Mouse (Mus musculus): ENCODE results near the gene Gm17334. TPM values are rescaled to one million over a fixed set of nuclear protein-coding genes. Genes with fewer than 3 reads are reported as not detected.
"Not testable (repeated sequence)": the region's sequence is repeated elsewhere in the genome, so short reads cannot be mapped to it uniquely, and the experiment has no call there.

The Gm17334 gene
- polyA plus RNA-seq, 2 experiments = 0.11 to 0.28 TPM

DNA sequence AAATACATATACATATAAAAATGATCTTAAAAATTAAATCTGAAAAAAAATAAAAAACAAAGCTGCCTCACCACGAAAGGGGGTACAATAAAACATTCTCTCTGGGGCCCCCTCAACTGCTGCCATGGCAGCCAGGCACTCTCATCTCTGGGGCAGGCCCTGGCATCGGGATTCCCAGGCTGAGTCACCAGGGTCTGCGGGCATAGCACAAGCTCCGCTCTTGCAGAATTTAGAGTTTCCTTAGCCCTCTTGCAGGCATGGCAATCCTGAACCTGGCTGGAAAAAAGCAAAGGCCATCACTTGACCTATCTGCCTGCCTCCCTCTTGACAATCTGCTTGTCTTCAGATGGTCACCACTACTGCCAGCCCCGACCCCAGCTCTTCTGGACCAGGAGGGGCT is 11.7 kb downstream of the Gm17334 start:
- WGBS = 71% methylated on average over 5 of the region's 5 CpGs
- Histone ChIP-seq H3K4me3 (replicated peaks; ENCODE audit: low read length) (no peak overlapping the region), H3K9ac (ENCODE audit: low read depth, low read length, severe bottlenecking) (no peak overlapping the region), H3K27me3 (ENCODE audit: control insufficient read depth, insufficient read depth, low read length) (no peaks in the 10 kb centered on the region), H3K9me3 (ENCODE audit: control insufficient read depth, low read length) (no peaks in the 10 kb centered on the region), H3K27ac (replicated peaks; ENCODE audit: low read depth, low read length) (no peak overlapping the region), H3K36me3 (ENCODE audit: control insufficient read depth, insufficient read depth, low read length) (no peaks in the 10 kb centered on the region), H3K4me2 (replicated peaks; ENCODE audit: low read depth, low read length, severe bottlenecking) (no peak overlapping the region), H3K4me1 (ENCODE audit: control insufficient read depth, insufficient read depth, low read length) (peaks cover 41% of the 10 kb centered on the region)
- DNase-seq (ENCODE audit: low spot score) = no peak
- no peak for TF ChIP-seq POLR2A (IDR thresholded peaks at IDR 0.05; ENCODE audit: borderline replicate concordance, extremely low read depth, insufficient read depth, insufficient read length)
- no peak for ATAC-seq (ENCODE audit: low FRiP score, low read depth)

DNA sequence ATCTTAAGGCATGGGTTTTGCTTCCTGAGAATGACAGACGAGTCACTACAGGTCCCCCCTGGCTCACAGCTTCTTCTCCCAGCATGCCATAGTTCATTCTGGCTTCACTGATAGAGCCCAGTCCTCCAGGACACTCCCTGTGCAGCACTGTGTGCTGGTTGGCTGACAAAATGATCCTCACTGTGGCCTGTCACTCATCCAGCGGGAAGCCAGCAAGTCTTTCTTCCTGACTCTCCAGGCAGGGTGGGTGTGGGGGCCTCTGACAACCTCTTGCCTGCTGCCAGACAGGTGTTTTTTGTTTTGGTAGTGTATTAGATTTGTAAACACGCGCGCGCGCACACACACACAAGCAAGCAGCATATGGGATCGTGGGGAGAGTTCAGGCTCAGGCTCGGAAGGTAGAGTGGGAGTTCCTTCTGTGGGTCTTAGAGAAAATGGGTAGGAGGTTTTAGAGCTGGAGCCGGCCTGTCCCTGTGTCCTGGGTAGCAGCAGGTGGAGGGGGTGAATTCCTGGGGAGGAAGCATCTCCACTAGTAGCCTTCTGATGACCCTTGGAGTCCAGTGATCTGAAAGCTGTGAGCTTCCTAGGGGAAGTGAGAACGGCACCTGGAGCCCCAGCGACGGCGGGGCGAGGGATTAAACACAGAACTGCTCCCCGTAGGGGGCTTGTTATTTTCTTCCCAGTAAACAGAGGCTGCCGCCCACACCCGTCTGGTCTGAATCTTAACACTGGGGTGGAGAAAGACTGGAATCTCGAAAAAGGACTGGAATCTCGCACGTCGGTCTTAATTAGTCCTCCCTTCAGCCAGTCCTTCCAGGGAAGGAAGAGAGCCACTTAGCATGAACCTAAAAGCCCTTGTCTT is 13.2 kb downstream of the Gm17334 start:
- no peaks in the 10 kb centered on the region for H3K36me3 ChIP-seq (ENCODE audit: control insufficient read depth, insufficient read depth, low read length)
- H3K4me3 ChIP-seq (replicated peaks; ENCODE audit: low read length) = no peak overlapping the region
- H3K27me3 ChIP-seq (ENCODE audit: control insufficient read depth, insufficient read depth, low read length) = no peaks in the 10 kb centered on the region
- no peak for TF ChIP-seq POLR2A (IDR thresholded peaks at IDR 0.05; ENCODE audit: borderline replicate concordance, extremely low read depth, insufficient read depth, insufficient read length)
- no peak overlapping the region for H3K4me2 ChIP-seq (replicated peaks; ENCODE audit: low read depth, low read length, severe bottlenecking)
- ATAC-seq (ENCODE audit: low FRiP score, low read depth) (no peak), DNase-seq (ENCODE audit: low spot score) (no peak)
- H3K9me3 ChIP-seq (ENCODE audit: control insufficient read depth, low read length) = no peaks in the 10 kb centered on the region
- H3K4me1 ChIP-seq (ENCODE audit: control insufficient read depth, insufficient read depth, low read length) = peaks cover 40% of the 10 kb centered on the region
- WGBS = 8% methylated on average over 22 of the region's 22 CpGs
- H3K9ac ChIP-seq (ENCODE audit: low read depth, low read length, severe bottlenecking) = no peak overlapping the region
- no peak overlapping the region; the same call in 1 of the 2 replicates for H3K27ac ChIP-seq (replicated peaks; ENCODE audit: low read depth, low read length)

DNA sequence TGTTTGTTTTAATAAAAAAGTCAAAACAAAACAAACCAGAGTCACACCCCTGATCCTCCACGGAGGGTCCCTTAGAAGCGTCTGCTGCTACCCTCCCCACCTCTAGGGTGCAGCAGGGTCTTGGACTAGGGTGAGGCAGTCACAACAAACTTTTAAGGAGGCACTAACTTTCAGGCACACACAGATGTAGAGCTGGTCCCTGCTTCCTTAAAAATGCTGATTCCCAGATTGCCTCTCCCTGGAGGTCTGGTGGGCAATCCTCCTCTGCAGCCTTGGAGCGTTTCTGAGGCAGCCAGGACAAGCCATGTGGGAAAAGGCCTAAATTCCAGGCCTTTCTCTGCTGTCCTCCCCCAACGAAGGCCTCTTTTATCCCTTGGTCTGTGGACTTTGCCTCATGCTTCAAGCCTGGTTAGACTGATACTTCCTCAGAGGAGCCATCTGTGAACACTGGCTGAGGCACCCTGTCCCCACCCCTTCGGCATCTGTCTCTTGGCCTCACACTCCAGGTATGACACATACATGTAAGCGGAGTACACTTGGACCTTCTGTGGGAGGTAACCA is 14.1 kb downstream of the Gm17334 start:
- no peak overlapping the region for H3K4me3 ChIP-seq (replicated peaks; ENCODE audit: low read length)
- H3K27me3 ChIP-seq (ENCODE audit: control insufficient read depth, insufficient read depth, low read length) = no peaks in the 10 kb centered on the region
- no peak for TF ChIP-seq POLR2A (IDR thresholded peaks at IDR 0.05; ENCODE audit: borderline replicate concordance, extremely low read depth, insufficient read depth, insufficient read length)
- H3K9me3 ChIP-seq (ENCODE audit: control insufficient read depth, low read length) = no peaks in the 10 kb centered on the region
- WGBS = 48% methylated on average over 6 of the region's 6 CpGs
- H3K9ac ChIP-seq (ENCODE audit: low read depth, low read length, severe bottlenecking) = no peak overlapping the region
- no peaks in the 10 kb centered on the region for H3K36me3 ChIP-seq (ENCODE audit: control insufficient read depth, insufficient read depth, low read length)
- DNase-seq (ENCODE audit: low spot score) (no peak), ATAC-seq (ENCODE audit: low FRiP score, low read depth) (no peak)
- no peak overlapping the region for H3K4me2 ChIP-seq (replicated peaks; ENCODE audit: low read depth, low read length, severe bottlenecking)
- no peak overlapping the region; the same call in 1 of the 2 replicates for H3K27ac ChIP-seq (replicated peaks; ENCODE audit: low read depth, low read length)
- H3K4me1 ChIP-seq (ENCODE audit: control insufficient read depth, insufficient read depth, low read length) = peaks cover 39% of the 10 kb centered on the region

DNA sequence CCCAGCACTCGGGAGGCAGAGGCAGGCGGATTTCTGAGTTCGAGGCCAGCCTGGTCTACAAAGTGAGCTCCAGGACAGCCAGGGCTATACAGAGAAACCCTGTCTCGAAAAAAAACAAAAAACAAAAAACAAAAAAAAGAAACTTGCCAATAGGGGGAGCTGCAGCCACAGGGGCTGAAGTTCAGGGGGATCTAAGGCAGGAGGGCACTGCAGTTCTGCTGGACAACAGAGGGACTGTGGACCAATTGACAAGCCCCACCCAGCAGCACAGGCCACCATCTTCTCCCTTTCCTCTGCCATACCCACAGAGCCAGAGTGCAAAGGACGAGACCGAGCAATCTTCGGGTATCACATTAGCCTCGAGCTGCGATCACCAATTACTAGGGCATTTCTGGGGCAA is 15.0 kb downstream of the Gm17334 start:
- not testable (repeated sequence) for ATAC-seq (ENCODE audit: low FRiP score, low read depth); H3K9me3 ChIP-seq (ENCODE audit: control insufficient read depth, low read length); H3K4me3 ChIP-seq (replicated peaks; ENCODE audit: low read length); DNase-seq (ENCODE audit: low spot score); H3K36me3 ChIP-seq (ENCODE audit: control insufficient read depth, insufficient read depth, low read length); H3K9ac ChIP-seq (ENCODE audit: low read depth, low read length, severe bottlenecking); H3K27ac ChIP-seq (replicated peaks; ENCODE audit: low read depth, low read length); H3K4me2 ChIP-seq (replicated peaks; ENCODE audit: low read depth, low read length, severe bottlenecking); H3K27me3 ChIP-seq (ENCODE audit: control insufficient read depth, insufficient read depth, low read length)
- WGBS = 74% methylated on average over 8 of the region's 9 CpGs
- peaks cover 31% of the 10 kb centered on the region for H3K4me1 ChIP-seq (ENCODE audit: control insufficient read depth, insufficient read depth, low read length)

DNA sequence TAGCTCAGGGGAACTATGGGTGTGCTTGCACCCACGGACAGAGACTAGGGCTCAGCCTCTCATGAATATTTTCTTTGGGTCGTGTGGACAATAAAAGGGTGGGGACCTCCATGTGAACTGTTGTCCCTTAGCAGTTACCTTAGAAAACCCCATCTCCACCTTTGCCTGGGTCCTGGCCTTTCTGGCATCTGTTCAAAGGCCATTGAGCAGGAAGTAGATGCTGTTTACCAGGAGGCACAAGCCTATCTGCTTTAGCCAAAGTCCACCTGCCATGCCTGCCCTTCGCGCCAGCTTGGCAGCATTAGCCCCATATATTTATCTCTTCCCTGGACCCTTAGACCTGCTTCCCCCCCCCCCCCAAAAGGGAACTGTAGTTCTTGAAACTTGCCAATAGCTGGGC is 15.4 kb downstream of the Gm17334 start:
- Histone ChIP-seq H3K4me3 (replicated peaks; ENCODE audit: low read length) (no peak overlapping the region), H3K4me2 (replicated peaks; ENCODE audit: low read depth, low read length, severe bottlenecking) (no peak overlapping the region), H3K9ac (ENCODE audit: low read depth, low read length, severe bottlenecking) (no peak overlapping the region), H3K9me3 (ENCODE audit: control insufficient read depth, low read length) (no peaks in the 10 kb centered on the region), H3K4me1 (ENCODE audit: control insufficient read depth, insufficient read depth, low read length) (peaks cover 27% of the 10 kb centered on the region), H3K36me3 (ENCODE audit: control insufficient read depth, insufficient read depth, low read length) (no peaks in the 10 kb centered on the region), H3K27ac (replicated peaks; ENCODE audit: low read depth, low read length) (no peak overlapping the region), H3K27me3 (ENCODE audit: control insufficient read depth, insufficient read depth, low read length) (no peaks in the 10 kb centered on the region)
- DNase-seq (ENCODE audit: low spot score) = no peak
- TF ChIP-seq POLR2A (IDR thresholded peaks at IDR 0.05; ENCODE audit: borderline replicate concordance, extremely low read depth, insufficient read depth, insufficient read length) = no peak
- no peak for ATAC-seq (ENCODE audit: low FRiP score, low read depth)
- WGBS = 79% methylated on average over 4 of the region's 4 CpGs

Data from limb, embryonic 14.5 days (tissue).